Mouse (Mus musculus): ENCODE measurements around the gene Tcf20. TPM values are rescaled to one million over a fixed set of nuclear protein-coding genes. Genes with fewer than 3 reads are reported as not detected.

Tcf20 gene
- total and polyA plus RNA-seq, 3 experiments, result 24.2 to 146 (median 128) TPM

GRCm38 (mm10) chr15:82947431-82947830 lies 40.2 kb downstream of the Tcf20 start:
- peaks cover 31% of the 10 kb centered on the region for H3K27me3 ChIP-seq (ENCODE audit: insufficient read depth, low read length)
- TF ChIP-seq GATA1 (IDR thresholded peaks at IDR 0.05; ENCODE audit: borderline replicate concordance, low read length) (no peak), TAL1 (conservative IDR thresholded peaks at IDR 0.05; ENCODE audit: low read depth, low read length) (no peak)

GRCm38 (mm10) chr15:82944479-82945195 lies 43.0 kb downstream of the Tcf20 start:
- TF ChIP-seq TAL1 (conservative IDR thresholded peaks at IDR 0.05; ENCODE audit: low read depth, low read length), result no peak
- no peak for TF ChIP-seq CTCF (IDR thresholded peaks at IDR 0.05; ENCODE audit: low read depth, low read length)
- no peak for TF ChIP-seq POLR2AphosphoS5 (IDR thresholded peaks at IDR 0.05; ENCODE audit: insufficient replicate concordance, low read depth, low read length)
- no peak for TF ChIP-seq GATA1 (IDR thresholded peaks at IDR 0.05; ENCODE audit: borderline replicate concordance, low read length)
- H3K27me3 ChIP-seq (ENCODE audit: insufficient read depth, low read length), result peaks cover 17% of the 10 kb centered on the region
- no peaks in the 10 kb centered on the region for H3K9me3 ChIP-seq (replicated peaks)
- H3K4me1 ChIP-seq (ENCODE audit: insufficient read depth, low read depth, low read length), result no peaks in the 10 kb centered on the region
- H3K36me3 ChIP-seq (replicated peaks), result no peaks in the 10 kb centered on the region
- DNase-seq (ENCODE audit: low spot score), result no peak
- ATAC-seq (ENCODE audit: extremely low read depth, insufficient number of reproducible peaks, low FRiP score, poor library complexity, severe bottlenecking), result no peak
- H3K4me3 ChIP-seq (ENCODE audit: low read depth, low read length), result no peak overlapping the region

More at GRCm38 (mm10) chr15:82947431-82947830, 40.2 kb downstream of the Tcf20 start:
- Histone ChIP-seq H3K4me1 (ENCODE audit: insufficient read depth, low read depth, low read length) (no peaks in the 10 kb centered on the region), H3K36me3 (replicated peaks) (no peaks in the 10 kb centered on the region), H3K4me3 (ENCODE audit: low read depth, low read length) (no peak overlapping the region), H3K9me3 (replicated peaks) (no peaks in the 10 kb centered on the region)
- ATAC-seq (ENCODE audit: extremely low read depth, insufficient number of reproducible peaks, low FRiP score, poor library complexity, severe bottlenecking) (no peak), DNase-seq (ENCODE audit: low spot score) (no peak)

GRCm38 (mm10) chr15:82941733-82942132 lies 45.9 kb downstream of the Tcf20 start:
- H3K9me3 ChIP-seq (replicated peaks), result no peaks in the 10 kb centered on the region
- DNase-seq (ENCODE audit: low spot score) (no peak), ATAC-seq (ENCODE audit: extremely low read depth, insufficient number of reproducible peaks, low FRiP score, poor library complexity, severe bottlenecking) (no peak)
- TF ChIP-seq GATA2 (IDR thresholded peaks at IDR 0.05; ENCODE audit: borderline replicate concordance, low read depth, low read length) (no peak), CTCF (IDR thresholded peaks at IDR 0.05; ENCODE audit: low read depth, low read length) (no peak), GATA1 (IDR thresholded peaks at IDR 0.05; ENCODE audit: borderline replicate concordance, low read length) (no peak), POLR2AphosphoS5 (IDR thresholded peaks at IDR 0.05; ENCODE audit: insufficient replicate concordance, low read depth, low read length) (no peak), TAL1 (conservative IDR thresholded peaks at IDR 0.05; ENCODE audit: low read depth, low read length) (no peak)
- H3K4me1 ChIP-seq (ENCODE audit: insufficient read depth, low read depth, low read length), result no peaks in the 10 kb centered on the region
- H3K27me3 ChIP-seq (ENCODE audit: insufficient read depth, low read length), result peaks cover 15% of the 10 kb centered on the region; the same call in 1 of the 2 replicates
- H3K36me3 ChIP-seq (replicated peaks), result no peaks in the 10 kb centered on the region
- no peak overlapping the region for H3K4me3 ChIP-seq (ENCODE audit: low read depth, low read length)

GRCm38 (mm10) chr15:82940494-82941214 lies 47.0 kb downstream of the Tcf20 start:
- Histone ChIP-seq H3K36me3 (replicated peaks) (no peaks in the 10 kb centered on the region), H3K4me3 (ENCODE audit: low read depth, low read length) (no peak overlapping the region), H3K4me1 (ENCODE audit: insufficient read depth, low read depth, low read length) (no peaks in the 10 kb centered on the region), H3K9me3 (replicated peaks) (no peaks in the 10 kb centered on the region), H3K27me3 (ENCODE audit: insufficient read depth, low read length) (peaks cover 17% of the 10 kb centered on the region; the same call in 1 of the 2 replicates)
- DNase-seq (ENCODE audit: low spot score) (no peak), ATAC-seq (ENCODE audit: extremely low read depth, insufficient number of reproducible peaks, low FRiP score, poor library complexity, severe bottlenecking) (no peak)
- TF ChIP-seq POLR2AphosphoS5 (IDR thresholded peaks at IDR 0.05; ENCODE audit: insufficient replicate concordance, low read depth, low read length) (no peak), GATA2 (IDR thresholded peaks at IDR 0.05; ENCODE audit: borderline replicate concordance, low read depth, low read length) (no peak), TAL1 (conservative IDR thresholded peaks at IDR 0.05; ENCODE audit: low read depth, low read length) (no peak), CTCF (IDR thresholded peaks at IDR 0.05; ENCODE audit: low read depth, low read length) (no peak)

GRCm38 (mm10) chr15:82938155-82938569 lies 49.5 kb downstream of the Tcf20 start:
- H3K4me1 ChIP-seq (ENCODE audit: insufficient read depth, low read depth, low read length), result no peaks in the 10 kb centered on the region
- ATAC-seq (ENCODE audit: extremely low read depth, insufficient number of reproducible peaks, low FRiP score, poor library complexity, severe bottlenecking), result no peak
- no peaks in the 10 kb centered on the region for H3K36me3 ChIP-seq (replicated peaks)
- H3K9me3 ChIP-seq (replicated peaks), result no peaks in the 10 kb centered on the region
- peaks cover 26% of the 10 kb centered on the region for H3K27me3 ChIP-seq (ENCODE audit: insufficient read depth, low read length)
- no peak for DNase-seq (ENCODE audit: low spot score)
- H3K4me3 ChIP-seq (ENCODE audit: low read depth, low read length), result no peak overlapping the region
- TF ChIP-seq POLR2AphosphoS5 (IDR thresholded peaks at IDR 0.05; ENCODE audit: insufficient replicate concordance, low read depth, low read length) (no peak), GATA2 (IDR thresholded peaks at IDR 0.05; ENCODE audit: borderline replicate concordance, low read depth, low read length) (no peak), TAL1 (conservative IDR thresholded peaks at IDR 0.05; ENCODE audit: low read depth, low read length) (no peak), GATA1 (IDR thresholded peaks at IDR 0.05; ENCODE audit: borderline replicate concordance, low read length) (no peak), CTCF (IDR thresholded peaks at IDR 0.05; ENCODE audit: low read depth, low read length) (no peak)

GRCm38 (mm10) chr15:82937428-82937992 lies 50.2 kb downstream of the Tcf20 start:
- TF ChIP-seq GATA2 (IDR thresholded peaks at IDR 0.05; ENCODE audit: borderline replicate concordance, low read depth, low read length), result no peak
- no peak for TF ChIP-seq POLR2AphosphoS5 (IDR thresholded peaks at IDR 0.05; ENCODE audit: insufficient replicate concordance, low read depth, low read length)
- no peak for TF ChIP-seq GATA1 (IDR thresholded peaks at IDR 0.05; ENCODE audit: borderline replicate concordance, low read length)
- no peak for TF ChIP-seq CTCF (IDR thresholded peaks at IDR 0.05; ENCODE audit: low read depth, low read length)
- TF ChIP-seq TAL1 (conservative IDR thresholded peaks at IDR 0.05; ENCODE audit: low read depth, low read length), result no peak
- no peaks in the 10 kb centered on the region for H3K36me3 ChIP-seq (replicated peaks)
- peaks cover 26% of the 10 kb centered on the region for H3K27me3 ChIP-seq (ENCODE audit: insufficient read depth, low read length)
- ATAC-seq (ENCODE audit: extremely low read depth, insufficient number of reproducible peaks, low FRiP score, poor library complexity, severe bottlenecking) (no peak), DNase-seq (ENCODE audit: low spot score) (no peak)
- no peak overlapping the region for H3K4me3 ChIP-seq (ENCODE audit: low read depth, low read length)
- H3K4me1 ChIP-seq (ENCODE audit: insufficient read depth, low read depth, low read length), result no peaks in the 10 kb centered on the region
- H3K9me3 ChIP-seq (replicated peaks), result no peaks in the 10 kb centered on the region
